In genomic region chr16:4560145-4560952, GRCm38 (mm10) we compare ENCODE assay signal across 9 mouse cellular contexts. TPM values are rescaled to one million over a fixed set of nuclear protein-coding genes. Genes with fewer than 3 reads are reported as not detected.
DNase-seq lines count a peak whose midpoint lies in the region; ATAC-seq lines count a peak whose summit lies in the region.
"Had no signal": no experiment of that assay in that cellular context is flagged by ENCODE, and none has a peak within 500 bp of the region (broad histone marks: within the 10 kb centered on the region; RNA-seq: fewer than 3 reads in every experiment).

No protein-coding gene starts in this region.

- peak; percentile 96 for DNase-seq in R1 (ENCODE audit: low read depth, low spot score)
- peak; percentile 81 for DNase-seq in cerebellum, adult 9-11 months
- DNase-seq in frontal cortex, postnatal 14 days (ENCODE audit: low spot score in 2 of 2): peak; percentile 35 to 40
- peak; percentile 23 to 64 for DNase-seq in layer of hippocampus, postnatal 25 days (ENCODE audit: extremely low spot score in 1 of 2, low spot score in 1 of 2)
- DNase-seq in lung, postnatal 25 days (ENCODE audit: low spot score): peak; percentile 76
- peak; percentile 55 for DNase-seq in retina, embryonic 14.5 days (ENCODE audit: low spot score)
- DNase-seq in thymus, postnatal 4 days: peak; percentile 88

- peak overlapping the region; percentile 93 for H3K27ac ChIP-seq in hindbrain, embryonic 12.5 days

- peaks cover 16% of the 10 kb centered on the region for H3K4me1 ChIP-seq in hindbrain, embryonic 12.5 days

- peak overlapping the region; percentile 66 for H3K4me3 ChIP-seq in hindbrain, embryonic 12.5 days

- H3K27me3 ChIP-seq in hindbrain, embryonic 12.5 days: 0 out of 2 replicates have a peak, but pooled peaks cover 3% of the 10 kb centered on the region

- peak overlapping the region; percentile 88 for H3K4me2 ChIP-seq in hindbrain, embryonic 12.5 days (replicated peaks)

- H3K9me3 ChIP-seq in hindbrain, embryonic 12.5 days (replicated peaks): no peaks in the 10 kb centered on the region

- WGBS in hindbrain, embryonic 12.5 days: 2% methylated on average over 42 of the region's 43 CpGs

- H3K36me3 ChIP-seq in hindbrain, embryonic 12.5 days: no peaks in the 10 kb centered on the region

- peak overlapping the region; percentile 77 for H3K9ac ChIP-seq in hindbrain, embryonic 12.5 days

- ATAC-seq in hindbrain, embryonic 12.5 days (ENCODE audit: low FRiP score): peak; percentile 35

RNA-seq across cellular contexts. Expression of gene Tfap4, which starts 0.7 kb away (rescaled TPM):
- 13.1 and 13.8 TPM in 2 replicates for polyA plus RNA-seq in hindbrain, embryonic 12.5 days (2016; fragmentation: Nextera tagmentation; extraction: Ambion mirVana)
- total RNA-seq in layer of hippocampus, postnatal 25 days (2021): 1 to 10 TPM; 4.4 to 5.0 TPM

RNA-seq across cellular contexts. Expression of gene Srl, which starts 18.7 kb away (rescaled TPM):
- polyA plus RNA-seq in hindbrain, embryonic 12.5 days (2016; fragmentation: Nextera tagmentation; extraction: Ambion mirVana): 25.8 and 36.5 TPM in 2 replicates
- total RNA-seq in layer of hippocampus, postnatal 25 days (2021): 10 to 100 TPM; 13.9 to 16.7 TPM

RNA-seq across cellular contexts. Expression of gene Glis2, which starts 34.2 kb away (rescaled TPM):
- 34.0 and 34.3 TPM in 2 replicates for polyA plus RNA-seq in hindbrain, embryonic 12.5 days (2016; fragmentation: Nextera tagmentation; extraction: Ambion mirVana)
- 10 to 100 TPM; 15.4 to 16.2 TPM for total RNA-seq in layer of hippocampus, postnatal 25 days (2021)
- total RNA-seq: neutrophil, adult 5-6 weeks had no signal

Comparison
In these comparisons a context has a peak if more than half of its experiments do, and no peak if none do; other contexts are left out.
1. Peak in every context shown above with its lines: DNase-seq, ATAC-seq, H3K4me3 ChIP-seq and H3K27ac ChIP-seq.
2. DNase-seq: peak in every context shown above with its lines; median percentile 96 in R1; 88 in thymus, postnatal 4 days; 81 in cerebellum, adult 9-11 months; 76 in lung, postnatal 25 days; 55 in retina, embryonic 14.5 days; 44 in layer of hippocampus, postnatal 25 days; 38 in frontal cortex, postnatal 14 days.